Mouse (Mus musculus): ENCODE data around the gene Anapc10. TPM values are rescaled to one million over a fixed set of nuclear protein-coding genes. Genes with fewer than 3 reads are reported as not detected.
"Not testable (repeated sequence)": the region's sequence is repeated elsewhere in the genome, so short reads cannot be mapped to it uniquely, and the experiment has no call there.

The Anapc10 gene
- 39.3 and 41.4 TPM in 2 replicates for polyA plus RNA-seq (2016; fragmentation: Nextera tagmentation; extraction: Ambion mirVana)

DNA sequence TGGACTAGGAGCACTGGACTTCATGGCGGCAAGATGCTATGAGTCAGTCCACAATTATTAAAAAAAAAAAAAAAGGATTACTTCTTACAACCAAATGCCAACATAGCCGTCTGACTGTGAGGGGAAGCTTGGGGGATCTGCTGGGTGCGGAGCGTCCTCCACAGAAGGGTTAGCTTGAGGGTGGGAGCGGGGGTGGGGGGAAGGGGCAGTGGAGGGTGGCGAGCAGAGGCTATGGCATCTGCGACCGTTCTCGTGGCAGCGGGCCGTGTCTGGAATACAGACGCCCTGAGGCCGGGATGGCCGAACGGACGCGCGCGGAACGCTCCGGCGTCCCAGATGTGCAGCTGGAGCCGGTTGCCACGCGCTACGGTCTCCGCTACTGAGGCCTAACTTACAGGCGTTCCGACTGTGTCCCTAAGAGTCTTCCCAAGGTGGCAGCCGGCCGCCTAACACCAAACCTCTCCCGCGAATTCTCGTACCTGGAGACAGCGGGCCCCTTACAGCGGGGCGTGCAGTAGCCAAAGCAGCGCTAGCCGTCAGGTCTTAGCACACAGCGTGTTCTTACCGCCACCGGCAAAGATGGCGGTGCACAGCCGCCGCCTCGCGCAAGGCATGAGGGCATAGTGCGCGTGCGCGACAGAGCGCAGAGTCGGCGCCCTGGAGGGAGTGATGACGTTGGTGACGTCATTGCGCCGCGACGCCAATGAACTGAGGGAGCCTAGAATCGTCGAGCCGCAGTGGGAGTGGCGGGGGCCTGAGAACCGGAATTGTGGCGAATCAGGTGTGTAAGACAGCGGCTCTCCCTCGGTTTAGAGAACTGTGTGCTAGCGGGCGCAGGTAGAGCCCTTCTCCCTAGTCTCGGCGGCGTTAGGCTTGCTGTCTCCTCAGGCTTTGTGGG lies at the start of gene Anapc10, which contains the start of gene Abce1:
Gene Anapc10, plus strand, starts transcription at position 757 of the 898 bp plus-strand sequence.
Gene Abce1, minus strand, starts transcription at position 677 of the 898 bp plus-strand sequence.
- Histone ChIP-seq H3K9me3 (no peaks in the 10 kb centered on the region), H3K36me3 (peaks cover 24% of the 10 kb centered on the region), H3K4me3 (peak within 1 kb of the TSS; percentile 88), H3K27me3 (replicated peaks) (no peaks in the 10 kb centered on the region), H3K9ac (peak within 1 kb of the TSS; percentile 81), H3K27ac (peak within 1 kb of the TSS; percentile 43), H3K4me2 (replicated peaks) (peak within 1 kb of the TSS; percentile 80), H3K4me1 (peaks cover 7% of the 10 kb centered on the region; the same call in 1 of the 2 replicates)
- under 1% methylated on average over 73 of the region's 73 CpGs for WGBS
- ATAC-seq (ENCODE audit: low FRiP score, low read depth), result peak; percentile 99

DNA sequence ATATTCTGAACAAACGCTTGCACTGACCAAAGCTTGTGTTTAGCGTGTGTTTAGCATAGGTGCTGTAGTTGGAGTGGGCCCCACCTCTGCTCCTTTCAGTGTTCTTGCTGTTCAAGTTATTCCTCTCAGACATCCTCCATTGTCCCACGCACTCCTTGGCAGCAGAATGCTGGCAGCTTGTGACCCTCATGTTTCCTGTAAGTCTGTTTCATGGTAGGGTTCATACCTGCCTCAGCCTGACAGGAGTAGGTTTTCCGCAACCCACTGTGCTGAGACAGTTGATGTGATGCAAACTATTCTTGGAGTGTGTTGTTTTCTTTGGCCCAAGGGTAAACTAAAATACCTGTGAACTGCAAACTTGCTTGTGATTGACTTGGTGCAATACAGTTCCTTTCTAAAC lies 35.2 kb upstream of the Anapc10 start:
- Histone ChIP-seq H3K9ac (no peak overlapping the region), H3K27ac (no peak overlapping the region), H3K4me1 (peaks cover 9% of the 10 kb centered on the region), H3K27me3 (replicated peaks) (no peaks in the 10 kb centered on the region), H3K4me3 (no peak overlapping the region), H3K9me3 (no peaks in the 10 kb centered on the region), H3K4me2 (replicated peaks) (no peak overlapping the region), H3K36me3 (peaks cover 29% of the 10 kb centered on the region)
- 93% methylated on average over 4 of the region's 4 CpGs for whole genome bisulfite sequencing
- ATAC-seq (ENCODE audit: low FRiP score, low read depth), result no peak

DNA sequence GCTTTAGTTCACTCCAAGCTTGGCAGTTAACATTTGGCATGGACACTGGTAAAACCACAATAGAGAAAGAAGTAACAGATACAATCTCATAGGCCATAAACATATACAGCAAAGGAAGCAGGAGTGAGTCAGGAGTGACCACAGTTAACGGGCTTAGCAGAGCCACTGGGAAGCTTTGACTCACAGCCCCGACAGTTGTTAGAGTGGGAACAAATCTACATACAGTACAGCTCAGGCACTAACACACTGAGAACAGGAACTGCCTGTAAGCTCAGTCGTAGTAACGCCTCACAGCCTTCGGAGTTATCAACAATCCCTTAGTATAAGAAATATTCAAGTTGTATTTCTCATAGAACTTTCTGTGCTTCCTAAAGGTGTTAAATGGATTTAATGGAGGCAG lies 32.6 kb upstream of the Anapc10 start:
- Histone ChIP-seq H3K9ac (no peak overlapping the region), H3K27me3 (replicated peaks) (no peaks in the 10 kb centered on the region), H3K4me2 (replicated peaks) (no peak overlapping the region), H3K36me3 (peaks cover 24% of the 10 kb centered on the region), H3K27ac (no peak overlapping the region), H3K4me3 (no peak overlapping the region), H3K9me3 (no peaks in the 10 kb centered on the region), H3K4me1 (peaks cover 9% of the 10 kb centered on the region)
- no peak for ATAC-seq (ENCODE audit: low FRiP score, low read depth)
- WGBS, result 69% methylated on average over 5 of the region's 5 CpGs

DNA sequence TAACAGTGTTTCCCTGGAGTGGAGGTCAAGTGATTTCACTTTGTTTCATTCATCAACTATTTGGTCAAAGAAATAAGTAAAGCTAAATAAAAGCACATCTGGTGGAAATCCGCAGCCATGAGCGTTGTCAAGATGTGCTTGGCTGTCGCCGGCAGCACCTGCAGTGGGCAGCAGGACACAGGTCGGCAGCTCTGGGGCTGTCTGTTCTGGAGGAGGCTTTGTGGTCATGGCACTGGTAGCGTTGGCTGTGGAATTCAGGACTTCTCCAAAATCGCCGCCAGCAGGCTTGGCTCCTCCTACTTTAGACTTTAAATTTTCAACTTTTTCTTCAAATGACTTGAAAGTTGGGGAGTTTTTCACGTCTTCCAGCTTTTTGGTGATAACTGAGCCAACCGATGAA lies 31.5 kb upstream of the Anapc10 start:
- not testable (repeated sequence) for H3K4me3 ChIP-seq

DNA sequence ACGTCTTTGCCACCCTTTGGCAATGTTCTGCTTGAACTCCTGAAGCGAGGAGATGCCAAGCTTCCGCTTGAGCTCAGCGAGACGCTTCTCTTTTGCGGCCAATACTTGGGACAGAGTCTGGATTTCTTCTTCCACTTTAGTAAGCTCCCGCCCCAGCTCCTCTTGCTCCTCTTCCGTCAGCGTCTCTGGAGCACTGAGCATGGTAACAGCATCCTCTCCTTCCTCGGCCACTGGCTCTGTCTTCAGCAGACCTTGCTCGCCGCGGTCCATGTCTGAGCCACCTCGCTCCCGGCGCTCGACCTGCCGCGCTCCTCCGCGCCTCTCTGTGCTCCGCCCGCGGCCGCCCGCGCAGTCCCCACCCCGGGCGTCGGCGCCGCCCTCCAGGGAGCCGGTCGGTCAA lies 31.1 kb upstream of the Anapc10 start:
- peak; percentile 67; the same call in 1 of the 2 replicates for ATAC-seq (ENCODE audit: low FRiP score, low read depth)
- 11% methylated on average over 34 of the region's 34 CpGs for WGBS

More for the DNA sequence above, 31.5 kb upstream of the Anapc10 start:
- WGBS, result 56% methylated on average over 10 of the region's 10 CpGs
- H3K9ac ChIP-seq; H3K27me3 ChIP-seq (replicated peaks); H3K9me3 ChIP-seq; H3K27ac ChIP-seq; ATAC-seq (ENCODE audit: low FRiP score, low read depth); H3K4me1 ChIP-seq: not testable (repeated sequence)
- Histone ChIP-seq H3K4me2 (replicated peaks) (peak overlapping the region; percentile 56; the same call in 1 of the 2 replicates), H3K36me3 (peaks cover 27% of the 10 kb centered on the region)

DNA sequence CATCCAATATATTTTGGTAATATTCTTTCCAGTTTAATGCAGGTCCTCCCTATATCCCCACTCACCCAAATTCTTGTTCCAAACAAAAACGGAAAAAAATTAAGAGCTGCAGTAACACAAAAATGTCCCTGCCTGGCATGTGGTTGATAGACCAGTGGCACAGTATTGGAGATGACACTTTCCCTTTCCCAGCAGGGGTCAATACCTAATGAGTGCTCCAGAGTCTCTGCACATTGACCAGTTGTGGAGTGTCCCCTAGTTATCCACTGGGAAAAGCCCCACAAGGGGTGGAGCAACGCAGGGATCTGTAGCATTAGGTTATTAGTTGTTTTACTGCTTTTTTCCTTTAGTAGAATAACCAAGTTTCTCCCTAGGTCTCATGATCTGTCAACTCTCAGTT lies 30.7 kb upstream of the Anapc10 start:
- no peak overlapping the region for H3K27ac ChIP-seq
- 0 out of 2 replicates have a peak, but pooled peaks have one; percentile 31 for ATAC-seq (ENCODE audit: low FRiP score, low read depth)
- H3K9me3 ChIP-seq, result no peaks in the 10 kb centered on the region
- peaks cover 33% of the 10 kb centered on the region for H3K36me3 ChIP-seq
- WGBS, result 39% methylated on average over 2 of the region's 2 CpGs
- peak overlapping the region; percentile 44; the same call in 1 of the 2 replicates for H3K9ac ChIP-seq
- 0 out of 2 replicates have a peak overlapping the region, but pooled peaks have one; percentile 11 for H3K4me3 ChIP-seq
- H3K4me2 ChIP-seq (replicated peaks), result peak overlapping the region; percentile 56
- peaks cover 9% of the 10 kb centered on the region for H3K4me1 ChIP-seq
- H3K27me3 ChIP-seq (replicated peaks), result no peaks in the 10 kb centered on the region

More for the DNA sequence above, 31.1 kb upstream of the Anapc10 start:
- Histone ChIP-seq H3K27ac (no peak overlapping the region), H3K4me1 (peaks cover 9% of the 10 kb centered on the region), H3K9me3 (no peaks in the 10 kb centered on the region), H3K27me3 (replicated peaks) (no peaks in the 10 kb centered on the region), H3K4me3 (peak overlapping the region; percentile 11; the same call in 1 of the 2 replicates), H3K36me3 (peaks cover 30% of the 10 kb centered on the region), H3K9ac (peak overlapping the region; percentile 44; the same call in 1 of the 2 replicates), H3K4me2 (replicated peaks) (peak overlapping the region; percentile 56)

DNA sequence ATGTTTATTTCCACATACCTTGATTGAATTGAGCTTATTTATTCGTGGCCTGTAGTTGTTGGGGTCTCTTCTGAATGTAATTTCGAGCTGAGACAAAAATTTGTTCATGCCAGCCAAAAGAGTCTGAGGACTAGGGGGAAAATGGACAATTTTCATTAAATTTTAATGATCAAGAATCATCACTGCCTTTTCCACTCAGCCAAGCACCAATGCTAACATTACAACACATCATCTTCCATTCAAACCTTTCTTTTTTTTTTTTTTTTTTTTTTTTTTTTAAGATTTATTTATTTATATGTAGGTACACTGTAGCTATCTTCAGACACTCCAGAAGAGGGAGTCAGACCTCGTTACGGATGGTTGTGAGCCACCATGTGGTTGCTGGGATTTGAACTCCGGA lies 25.7 kb upstream of the Anapc10 start:
- peaks cover 69% of the 10 kb centered on the region for H3K36me3 ChIP-seq
- 94% methylated on average over 5 of the region's 5 CpGs for WGBS
- not testable (repeated sequence) for H3K4me3 ChIP-seq

DNA sequence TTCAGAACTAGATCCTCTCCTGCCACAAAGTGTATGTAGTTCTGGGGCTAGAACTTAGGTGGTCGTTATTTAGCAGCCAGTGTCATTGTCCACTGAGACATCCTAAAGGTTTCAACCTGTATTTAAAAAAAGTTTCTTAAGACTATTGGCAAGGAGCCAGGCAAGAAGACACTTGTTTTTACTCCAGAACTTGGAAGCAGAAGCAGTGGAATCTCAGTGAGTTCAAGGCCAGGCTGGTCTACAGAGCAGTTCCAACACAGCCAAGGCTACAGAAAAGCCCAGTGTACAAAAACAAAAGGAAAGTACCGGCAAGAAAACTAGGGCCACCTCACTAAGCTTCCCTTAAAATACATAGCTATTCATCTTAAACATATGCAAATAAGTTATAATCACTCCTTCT lies 19.1 kb upstream of the Anapc10 start:
- Histone ChIP-seq H3K4me1 (no peaks in the 10 kb centered on the region), H3K4me2 (replicated peaks) (no peak overlapping the region), H3K9ac (no peak overlapping the region), H3K9me3 (no peaks in the 10 kb centered on the region), H3K4me3 (no peak overlapping the region), H3K27ac (no peak overlapping the region), H3K27me3 (replicated peaks) (no peaks in the 10 kb centered on the region), H3K36me3 (peaks cover 64% of the 10 kb centered on the region)
- WGBS, result 89% methylated on average over 2 of the region's 2 CpGs
- ATAC-seq (ENCODE audit: low FRiP score, low read depth), result no peak

More for the DNA sequence above, 25.7 kb upstream of the Anapc10 start:
- not testable (repeated sequence) for H3K4me1 ChIP-seq; H3K4me2 ChIP-seq (replicated peaks); H3K27ac ChIP-seq; ATAC-seq (ENCODE audit: low FRiP score, low read depth); H3K9me3 ChIP-seq; H3K9ac ChIP-seq; H3K27me3 ChIP-seq (replicated peaks)

DNA sequence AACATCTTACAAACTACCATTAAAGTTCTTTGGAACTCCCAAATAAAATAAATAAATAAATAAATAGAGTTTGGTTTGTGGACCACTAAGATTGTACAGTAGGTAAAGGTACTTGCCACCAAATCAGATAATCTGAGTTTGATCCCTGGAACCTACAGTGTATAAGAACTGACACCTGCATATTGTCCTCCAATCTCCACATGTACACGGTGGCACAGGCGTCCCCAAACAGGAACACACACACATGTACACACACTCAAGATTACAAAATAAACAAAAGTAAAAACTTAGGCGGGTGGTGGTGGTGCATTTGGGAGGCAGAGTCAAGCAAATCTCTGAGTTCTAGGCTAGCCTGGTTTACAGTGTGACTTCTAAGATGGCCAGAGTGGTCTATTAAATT lies 4.9 kb upstream of the Anapc10 start:
- WGBS, result 96% methylated on average over 3 of the region's 3 CpGs
- Histone ChIP-seq H3K4me3 (no peak overlapping the region), H3K36me3 (peaks cover 46% of the 10 kb centered on the region), H3K9ac (no peak overlapping the region), H3K27me3 (replicated peaks) (no peaks in the 10 kb centered on the region), H3K4me1 (no peaks in the 10 kb centered on the region), H3K27ac (no peak overlapping the region), H3K9me3 (no peaks in the 10 kb centered on the region), H3K4me2 (replicated peaks) (no peak overlapping the region)
- no peak for ATAC-seq (ENCODE audit: low FRiP score, low read depth)

DNA sequence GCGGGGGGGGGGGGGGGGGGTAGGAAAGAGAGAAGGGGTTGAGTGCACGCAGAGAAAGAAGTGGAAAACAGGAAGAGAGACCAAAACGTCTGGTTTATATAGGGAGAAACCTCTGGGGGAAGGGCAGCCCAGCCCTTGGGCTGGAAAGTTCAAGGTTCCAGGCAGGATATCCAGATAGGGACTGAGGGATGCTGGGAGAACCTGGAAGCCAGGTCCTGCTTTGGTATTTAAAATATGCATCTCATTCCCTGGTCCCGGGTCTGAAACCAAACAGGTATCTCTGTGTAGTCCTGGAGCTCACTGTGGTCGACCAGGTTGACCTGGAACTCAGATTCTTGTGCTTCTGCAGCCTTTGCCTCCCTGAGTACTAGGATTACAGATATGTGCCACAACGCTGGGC lies 1.1 kb downstream of the Anapc10 start:
- H3K4me2 ChIP-seq (replicated peaks), result peak overlapping the region; percentile 43
- WGBS, result 54% methylated on average over 5 of the region's 6 CpGs
- H3K36me3 ChIP-seq, result peaks cover 24% of the 10 kb centered on the region; the same call in 1 of the 2 replicates
- no peak overlapping the region for H3K4me3 ChIP-seq
- peaks cover 7% of the 10 kb centered on the region; the same call in 1 of the 2 replicates for H3K4me1 ChIP-seq
- ATAC-seq (ENCODE audit: low FRiP score, low read depth), result no peak
- no peaks in the 10 kb centered on the region for H3K27me3 ChIP-seq (replicated peaks)
- no peaks in the 10 kb centered on the region for H3K9me3 ChIP-seq
- H3K27ac ChIP-seq, result no peak overlapping the region
- 0 out of 2 replicates have a peak overlapping the region, but pooled peaks have one; percentile 26 for H3K9ac ChIP-seq

DNA sequence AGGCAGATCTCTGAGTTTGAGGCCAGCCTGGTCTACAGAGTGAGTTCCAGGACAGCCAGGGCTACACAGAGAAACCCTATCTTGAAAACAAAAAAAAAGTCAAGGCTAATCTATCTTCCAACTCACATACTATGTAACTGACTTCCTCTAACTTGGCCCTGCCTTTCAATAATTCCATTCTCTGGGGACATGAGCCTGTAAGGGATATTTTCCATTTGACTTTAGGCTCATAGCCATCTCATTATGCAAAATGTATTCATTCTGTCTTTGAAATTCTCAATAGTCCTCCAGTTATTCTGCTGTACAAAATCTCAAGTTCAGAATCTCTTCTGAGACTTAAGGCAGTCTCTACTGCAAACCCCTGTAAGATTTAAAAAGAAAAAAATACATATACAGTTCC lies 9.9 kb downstream of the Anapc10 start:
- Histone ChIP-seq H3K4me1 (no peaks in the 10 kb centered on the region), H3K27ac (no peak overlapping the region), H3K9me3 (no peaks in the 10 kb centered on the region), H3K27me3 (replicated peaks) (no peaks in the 10 kb centered on the region), H3K4me2 (replicated peaks) (no peak overlapping the region), H3K4me3 (no peak overlapping the region), H3K9ac (no peak overlapping the region), H3K36me3 (peaks cover 39% of the 10 kb centered on the region)
- no peak for ATAC-seq (ENCODE audit: low FRiP score, low read depth)

DNA sequence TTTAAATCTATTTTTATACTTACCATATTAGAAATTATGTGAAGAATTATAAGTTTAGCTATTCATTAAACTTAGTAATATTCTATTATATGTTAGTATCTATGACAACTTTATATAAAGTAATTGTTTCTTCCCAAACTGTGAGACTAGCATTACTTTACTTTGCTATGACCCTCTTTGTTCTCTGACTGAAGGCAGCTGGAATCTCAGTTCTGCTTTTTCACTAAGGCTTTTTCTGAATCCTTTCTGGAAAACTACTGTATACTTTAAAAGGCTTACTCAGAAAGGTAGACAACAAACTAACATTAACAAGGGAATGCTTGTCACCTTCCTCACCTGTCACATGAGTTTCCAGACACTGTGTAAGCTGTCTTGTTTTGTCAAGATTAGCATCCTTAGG lies 11.7 kb downstream of the Anapc10 start:
- H3K27me3 ChIP-seq (replicated peaks), result no peaks in the 10 kb centered on the region
- ATAC-seq (ENCODE audit: low FRiP score, low read depth), result no peak

More for the DNA sequence above, 11.7 kb downstream of the Anapc10 start:
- no peak overlapping the region for H3K4me2 ChIP-seq (replicated peaks)
- no peaks in the 10 kb centered on the region for H3K4me1 ChIP-seq
- no peak overlapping the region for H3K27ac ChIP-seq
- H3K9ac ChIP-seq, result no peak overlapping the region
- no peak overlapping the region for H3K4me3 ChIP-seq
- H3K36me3 ChIP-seq, result peaks cover 31% of the 10 kb centered on the region
- H3K9me3 ChIP-seq, result no peaks in the 10 kb centered on the region

Data from neural tube, embryonic 12.5 days (tissue).